Mouse (Mus musculus) layer of hippocampus, adult 18-20 months (tissue): ENCODE results near the gene Haus2. TPM values are rescaled to one million over a fixed set of nuclear protein-coding genes. Genes with fewer than 3 reads are reported as not detected.

Source experiments
- DNase-seq, 2 experiments: peaks; one replicate each; pipeline ENCODE4 v3.0.0; 2022; ENCODE audit warnings: low spot score in 2 of 2
- total RNA-seq, 2 experiments: library from RNA; stranded (reverse); gene quantifications; 2 replicates each; pipeline ENCODE4 v1.2.3; 2021

The Haus2 gene
- total RNA-seq, 2 experiments from 2014 or later, result 12.1 to 12.2 TPM

GRCm38 (mm10) chr2:120616279-120617163 lies 7.3 kb downstream of the Haus2 start:
- DNase-seq, result no peak

- DNase-seq, result no peak
Observed at GRCm38 (mm10) chr2:120619538-120619937, 10.4 kb downstream of the Haus2 start.

DNA sequence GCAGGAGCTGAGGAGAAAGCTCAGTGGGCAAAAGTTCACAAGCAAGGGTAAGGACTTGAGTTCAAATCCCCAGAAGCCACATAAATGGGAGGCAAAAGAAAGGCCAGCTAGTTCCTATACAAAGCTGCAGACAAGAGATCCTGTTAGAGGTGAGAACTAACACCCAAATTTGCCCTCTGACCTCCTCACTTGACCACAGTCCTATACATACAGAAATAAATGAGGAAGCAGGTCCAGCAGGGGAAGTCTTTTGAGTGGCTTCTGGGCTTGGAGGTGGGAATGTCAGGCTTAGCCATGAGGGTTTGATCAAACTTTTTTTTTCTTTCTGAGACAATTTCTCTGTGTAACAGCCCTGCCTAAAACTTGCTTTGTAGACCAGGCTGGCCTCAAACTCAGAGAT lies 13.7 kb downstream of the Haus2 start:
- no peak for DNase-seq

- DNase-seq, result no peak
Observed at GRCm38 (mm10) chr2:120628076-120628865, 19.1 kb downstream of the Haus2 start.

DNA sequence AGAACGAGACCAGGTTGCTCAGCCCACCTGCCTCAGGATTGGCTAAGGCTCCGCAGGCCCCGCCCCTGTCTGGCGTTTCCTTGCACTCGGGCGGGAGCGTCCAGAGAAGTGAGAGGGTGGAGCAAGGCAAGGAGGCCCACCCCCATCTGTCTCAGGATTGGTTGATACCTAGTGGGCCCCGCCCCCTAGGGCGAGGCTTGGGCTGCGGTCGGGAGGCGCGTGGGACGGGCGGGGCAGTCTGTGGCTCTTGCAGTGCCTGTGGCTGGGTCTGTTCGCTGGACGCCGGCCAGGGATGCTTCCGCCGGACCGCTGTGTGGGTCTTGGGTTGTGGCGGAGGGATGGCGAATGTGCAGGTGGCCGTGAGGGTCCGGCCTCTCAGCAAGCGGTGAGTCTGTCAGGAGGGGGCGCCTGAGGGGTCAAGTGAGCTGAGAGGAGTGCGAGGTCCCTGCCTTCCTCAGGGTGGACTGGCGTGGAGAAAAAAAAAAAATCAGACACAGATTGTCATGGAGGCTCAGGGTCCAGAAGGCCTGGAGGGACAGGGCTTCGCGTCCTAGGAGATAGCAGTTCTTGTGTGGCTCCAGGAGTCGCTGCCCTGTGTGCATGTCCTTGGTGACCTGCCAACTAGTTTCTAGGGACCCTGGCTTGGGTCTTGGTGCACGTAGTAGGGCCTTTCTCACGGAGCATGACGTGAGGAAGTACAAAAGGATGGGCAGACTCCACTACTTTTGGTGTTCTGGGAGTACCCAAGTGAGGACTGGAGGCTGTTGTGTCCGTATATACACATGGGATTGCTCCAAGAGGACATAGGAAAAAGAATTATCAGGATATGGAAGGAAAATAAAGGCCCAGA lies 19.9 kb downstream of the Haus2 start, which contains the start of gene Stard9:
Gene Stard9 (plus strand): TSS at position 236 of the 850 bp plus-strand sequence.
- peak; percentile 98 for DNase-seq

DNA sequence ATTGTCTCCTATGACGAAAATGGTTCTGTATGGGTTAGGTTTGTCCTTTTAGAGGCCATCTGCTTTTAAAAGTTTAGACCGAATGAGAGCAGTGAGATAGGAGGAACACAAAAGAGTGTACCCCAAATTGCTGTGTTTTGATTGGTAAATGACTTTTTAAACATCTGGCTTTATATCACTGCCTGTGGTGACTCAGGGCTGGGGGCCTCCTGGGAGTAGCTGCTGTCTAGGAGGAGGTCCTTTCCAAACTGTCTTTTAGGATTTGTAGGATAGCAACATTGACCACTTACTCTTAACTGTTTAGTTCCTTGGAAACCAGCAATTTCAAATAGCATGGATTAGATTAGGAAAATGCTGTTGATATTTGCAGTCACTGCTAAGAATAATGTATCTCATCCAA lies 21.1 kb downstream of the Haus2 start:
- no peak for DNase-seq

GRCm38 (mm10) chr2:120630655-120631054 lies 21.5 kb downstream of the Haus2 start:
- no peak for DNase-seq

- no peak for DNase-seq
Observed at GRCm38 (mm10) chr2:120631521-120631920, 22.3 kb downstream of the Haus2 start.

- DNase-seq, result no peak
Observed at GRCm38 (mm10) chr2:120631957-120632356, 22.8 kb downstream of the Haus2 start.

DNA sequence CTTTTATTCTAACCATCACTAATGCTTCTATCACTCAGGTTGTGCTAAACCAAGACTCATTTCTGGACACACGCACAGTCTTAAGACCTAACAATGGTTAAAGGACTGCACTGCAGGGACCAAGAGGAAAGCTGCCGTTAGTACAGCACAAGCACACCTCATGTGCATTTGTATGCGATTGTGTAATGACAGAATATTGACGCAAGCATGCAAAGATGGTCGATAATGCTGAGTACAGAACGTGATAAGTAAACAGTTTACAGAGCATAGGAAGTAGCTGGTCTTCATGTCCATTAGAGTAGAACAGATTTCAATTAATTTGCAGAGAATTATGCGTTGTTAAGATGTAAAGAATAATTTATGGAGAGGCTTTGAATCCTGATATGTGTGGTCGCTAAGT lies 31.7 kb downstream of the Haus2 start:
- no peak for DNase-seq

GRCm38 (mm10) chr2:120643836-120644235 lies 34.7 kb downstream of the Haus2 start:
- peak in 1 of 2 experiments; percentile 21 for DNase-seq

DNA sequence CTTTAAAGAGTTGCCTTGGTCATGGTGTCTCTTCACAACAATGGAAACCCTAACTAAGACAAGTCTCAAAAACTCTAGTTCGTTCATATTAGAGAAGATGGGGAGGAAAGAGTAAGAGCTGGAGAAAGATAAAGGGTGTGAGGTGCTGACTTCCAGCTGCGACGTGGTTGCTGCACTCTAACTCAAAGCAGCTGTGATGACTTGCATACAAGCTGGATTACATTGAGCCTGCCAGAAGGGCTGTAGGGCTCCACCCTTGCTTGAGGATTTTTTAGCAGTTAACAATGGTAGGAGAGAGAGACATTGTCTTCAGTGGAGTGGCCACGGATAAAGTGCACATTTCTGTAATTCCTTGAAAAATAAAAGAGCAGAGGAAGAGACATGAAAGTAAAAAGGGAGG lies 37.6 kb downstream of the Haus2 start:
- DNase-seq, result no peak

GRCm38 (mm10) chr2:120652256-120652924 lies 43.2 kb downstream of the Haus2 start:
- no peak for DNase-seq

GRCm38 (mm10) chr2:120652925-120653284 lies 43.7 kb downstream of the Haus2 start:
- no peak for DNase-seq

- no peak for DNase-seq
Observed at GRCm38 (mm10) chr2:120654693-120655092, 45.5 kb downstream of the Haus2 start.

DNA sequence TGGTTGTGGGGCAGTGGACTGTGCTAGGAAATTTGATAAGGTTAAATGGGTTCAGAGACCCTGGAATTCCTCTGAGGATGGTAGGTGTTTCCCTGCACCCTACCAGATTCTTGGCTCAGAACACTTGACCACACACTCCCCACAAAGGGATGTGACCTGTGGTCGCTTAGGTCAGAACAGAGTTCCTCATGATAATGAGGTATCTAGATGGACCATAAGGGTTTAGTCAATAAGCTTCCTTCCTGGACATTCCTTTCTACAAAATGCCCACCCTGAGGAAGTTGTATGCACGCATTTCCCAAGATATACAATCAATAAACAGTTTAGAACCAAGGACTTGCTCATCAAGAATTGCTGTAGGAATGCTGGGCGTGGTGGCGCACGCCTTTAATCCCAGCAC lies 46.7 kb downstream of the Haus2 start:
- DNase-seq, result no peak

DNA sequence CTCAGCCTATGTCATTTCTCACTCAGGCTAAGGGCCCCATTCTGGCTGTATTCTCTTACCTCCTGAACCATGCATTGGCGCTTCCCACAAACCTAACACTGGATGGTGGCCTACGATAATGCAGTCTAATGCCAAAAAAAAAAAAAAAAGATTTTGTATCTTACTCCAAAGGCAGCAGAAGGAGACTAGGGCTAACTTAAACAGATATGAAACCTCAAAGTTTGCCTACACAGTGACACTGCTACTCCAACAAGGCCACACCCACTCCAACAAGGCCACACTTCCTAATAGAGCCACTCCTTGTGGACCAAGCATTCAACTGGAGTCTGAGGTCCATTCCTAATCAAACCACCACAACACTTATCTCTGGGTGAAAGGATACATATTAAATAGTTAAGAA lies 47.5 kb downstream of the Haus2 start:
- no peak for DNase-seq

- DNase-seq, result no peak
Observed at GRCm38 (mm10) chr2:120658486-120658885, 49.3 kb downstream of the Haus2 start.

DNA sequence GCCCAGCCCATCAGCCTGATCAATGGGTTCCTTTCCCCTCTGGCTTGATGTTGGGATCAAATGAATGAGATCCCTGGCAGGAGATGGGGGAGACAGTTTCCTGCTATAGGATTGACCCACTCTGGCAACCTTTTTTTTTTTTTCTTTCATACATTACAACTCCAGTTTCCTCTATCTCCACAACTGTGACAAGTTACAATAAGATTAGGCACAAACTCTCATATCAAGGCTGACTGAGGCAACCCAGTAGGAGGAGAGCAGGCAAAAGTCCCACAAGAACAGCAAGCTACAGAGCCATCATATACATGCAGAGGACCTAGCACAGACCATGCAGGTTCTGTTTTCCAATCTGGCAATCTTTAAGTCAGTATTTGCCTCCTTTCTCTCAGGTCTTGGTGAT lies 50.1 kb downstream of the Haus2 start:
- DNase-seq, result no peak

GRCm38 (mm10) chr2:120660486-120661078 lies 51.4 kb downstream of the Haus2 start:
- no peak for DNase-seq
